Mouse (Mus musculus) spleen, adult 12 weeks (tissue): ENCODE results near the gene Gm42372.

ENCODE experiments used
- DNase-seq: peaks from one replicate; pipeline ENCODE4 v3.0.0; 2022; ENCODE audit warnings: low spot score

The Gm42372 gene

GRCm38 (mm10) chr7:17030239-17030638 lies 47.4 kb downstream of the Gm42372 start:
- no peak for DNase-seq
